Mouse (Mus musculus): ENCODE measurements at regions not wholly inside any gene's neighbourhood (a gene's known extent, or its start where the extent isn't known, plus 50 kb on each side); places are given as distances from the start of the nearest gene placed in this dataset.
A peak's percentile ranks its signal among the peaks of the same experiment; 100 is the strongest.

DNA sequence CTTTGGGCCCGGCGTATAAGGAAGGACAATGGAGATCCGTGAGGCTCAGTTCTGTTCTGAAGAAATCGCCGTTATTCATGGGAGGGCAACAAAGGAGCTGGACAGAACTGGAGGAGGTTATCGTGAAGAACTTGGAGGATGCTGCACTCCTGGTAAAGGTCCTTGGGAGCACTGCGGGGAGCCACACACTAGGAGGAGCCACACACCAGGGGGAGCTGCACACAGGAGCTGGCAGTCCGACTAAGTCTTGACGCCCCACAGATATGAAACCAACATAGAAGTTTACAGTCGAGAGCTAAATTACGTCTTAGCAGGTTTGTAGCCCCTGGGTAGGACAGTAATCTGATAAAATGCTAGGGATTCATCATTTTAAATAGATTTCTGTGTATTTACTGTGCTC lies 138.1 kb upstream of the Serpine2 start:
- TF ChIP-seq CTCF (IDR thresholded peaks at IDR 0.05; ENCODE audit: low read depth) (peak; percentile 80), EP300 (IDR thresholded peaks at IDR 0.05; ENCODE audit: low read depth) (no peak)

Data from liver, embryonic 14.5 days (tissue).